Mouse (Mus musculus) myocyte (in vitro differentiated cells): ENCODE data around the gene Tex22. TPM values are rescaled to one million over a fixed set of nuclear protein-coding genes. Genes with fewer than 3 reads are reported as not detected.

ENCODE experiments used
- H3K27me3 ChIP-seq: one replicate; pipeline ENCODE4 v1.6.1; 2011; ENCODE audit not compliant: control insufficient read depth, insufficient read depth, insufficient read length
- H3K36me3 ChIP-seq: one replicate; pipeline ENCODE4 v1.6.1; 2011; ENCODE audit not compliant: control insufficient read depth, insufficient read depth
- H3K4me2 ChIP-seq: one replicate; pipeline ENCODE4 v1.6.1; 2011; ENCODE audit warnings: low read depth, control low read depth
- H3K4me3 ChIP-seq: one replicate; pipeline ENCODE4 v1.5.1; 2011; ENCODE audit warnings: mild to moderate bottlenecking, control low read depth, moderate library complexity
- H3K79me2 ChIP-seq: one replicate; pipeline ENCODE4 v1.6.1; 2011; ENCODE audit not compliant: control insufficient read depth, insufficient read depth
- H3ac ChIP-seq: one replicate; pipeline ENCODE4 v1.6.1; 2011; ENCODE audit not compliant: control insufficient read depth, insufficient read length
- CEBPB ChIP-seq: IDR thresholded peaks from 2 replicates; pipeline ENCODE4 v1.6.1; 2011; ENCODE audit warnings: mild to moderate bottlenecking, moderate library complexity; ENCODE audit not compliant: poor library complexity, insufficient read depth, severe bottlenecking
- E2F4 ChIP-seq: IDR thresholded peaks from one replicate; pipeline ENCODE4 v1.6.1; 2011; ENCODE audit warnings: mild to moderate bottlenecking, control low read depth, moderate library complexity; ENCODE audit not compliant: insufficient read depth
- MAX ChIP-seq: IDR thresholded peaks from one replicate; pipeline ENCODE4 v1.6.1; 2011; ENCODE audit warnings: low read depth, mild to moderate bottlenecking, control low read depth
- MYOD1 ChIP-seq, 3 experiments: IDR thresholded peaks; one replicate each; pipeline ENCODE4 v1.6.1; 2011; ENCODE audit warnings: control low read depth in 2 of 3, low read depth in 2 of 3, mild to moderate bottlenecking in 2 of 3, moderate library complexity in 1 of 3; ENCODE audit not compliant: insufficient read length in 2 of 3, control insufficient read depth in 1 of 3
- MYOG ChIP-seq, 3 experiments: IDR thresholded peaks; one replicate each; pipeline ENCODE4 v1.6.1; 2011; ENCODE audit warnings: control low read depth in 2 of 3, low read depth in 2 of 3, mild to moderate bottlenecking in 2 of 3; ENCODE audit not compliant: insufficient read length in 2 of 3, control insufficient read depth in 1 of 3, insufficient read depth in 1 of 3
- POLR2A ChIP-seq: IDR thresholded peaks from one replicate; pipeline ENCODE4 v1.6.1; 2011; ENCODE audit warnings: low read depth, mild to moderate bottlenecking, control low read depth, moderate library complexity; ENCODE audit not compliant: insufficient read length
- POLR2AphosphoS2 ChIP-seq: IDR thresholded peaks from one replicate; pipeline ENCODE4 v1.6.1; 2011; ENCODE audit warnings: low read depth, control low read depth; ENCODE audit not compliant: insufficient read length
- REST ChIP-seq: IDR thresholded peaks from one replicate; pipeline ENCODE4 v1.6.1; 2011; ENCODE audit warnings: mild to moderate bottlenecking, control low read depth, moderate library complexity; ENCODE audit not compliant: insufficient read depth, insufficient read length
- SRF ChIP-seq: IDR thresholded peaks from one replicate; pipeline ENCODE4 v1.6.1; 2011; ENCODE audit warnings: low read depth; ENCODE audit not compliant: control insufficient read depth, insufficient read length
- TCF12 ChIP-seq: IDR thresholded peaks from one replicate; pipeline ENCODE4 v1.6.1; 2011; ENCODE audit warnings: mild to moderate bottlenecking, control low read depth; ENCODE audit not compliant: poor library complexity, insufficient read depth, severe bottlenecking
- TCF3 ChIP-seq: IDR thresholded peaks from one replicate; pipeline ENCODE4 v1.6.1; 2011; ENCODE audit warnings: low read depth, control low read depth; ENCODE audit not compliant: insufficient read length
- USF1 ChIP-seq: IDR thresholded peaks from one replicate; pipeline ENCODE4 v1.6.1; 2011; ENCODE audit warnings: low read depth, mild to moderate bottlenecking, control low read depth, moderate library complexity
- polyA plus RNA-seq: library from polyadenylated mRNA; unstranded; fragments of >200 nt; fragmentation: generic; extraction: Trizol; gene quantifications from one replicate; pipeline ENCODE4 v1.2.1, GENCODE M21; 2012; ENCODE audit warnings: missing spikeins

Gene Tex22
- polyA plus RNA-seq, 1 experiment, result 0.11 TPM

- Histone ChIP-seq H3K79me2 (no peaks in the 10 kb centered on the region), H3ac (no peak overlapping the region), H3K4me2 (no peak overlapping the region), H3K36me3 (peaks cover 58% of the 10 kb centered on the region), H3K27me3 (no peaks in the 10 kb centered on the region), H3K4me3 (no peak overlapping the region)
- TF ChIP-seq TCF12 (no peak), REST (no peak), TCF3 (no peak), USF1 (no peak), E2F4 (no peak), MYOG (IDR thresholded peaks at IDR 0.05; ENCODE audit: control insufficient read depth in 1 of 3, insufficient read depth in 1 of 3, insufficient read length in 2 of 3, low read depth in 2 of 3) (no peak), CEBPB (no peak), POLR2AphosphoS2 (no peak), MYOD1 (IDR thresholded peaks at IDR 0.05; ENCODE audit: control insufficient read depth in 1 of 3, insufficient read length in 2 of 3, low read depth in 2 of 3) (no peak)
Measured at GRCm38 (mm10) chr12:113069389-113069788, 4.9 kb upstream of the Tex22 start.

DNA sequence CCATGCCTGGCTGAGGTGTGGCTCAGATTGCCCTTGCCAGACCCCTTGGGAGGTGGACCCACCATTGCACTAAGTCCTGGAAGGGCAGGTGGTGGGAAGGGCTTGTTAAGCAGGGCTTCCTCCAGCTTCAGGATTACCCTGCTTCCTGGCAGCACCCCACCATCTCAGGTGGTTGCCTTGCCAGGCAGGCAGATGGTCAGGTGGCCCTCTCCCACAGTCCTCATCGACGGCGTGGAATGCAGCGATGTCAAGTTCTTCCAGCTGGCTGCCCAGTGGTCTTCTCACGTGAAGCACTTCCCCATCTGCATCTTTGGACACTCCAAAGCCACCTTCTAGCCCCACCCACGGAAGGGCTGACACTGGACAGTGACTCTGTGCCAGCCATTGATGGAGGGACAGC is 3.0 kb upstream of the Tex22 start:
- Histone ChIP-seq H3K4me3 (no peak overlapping the region), H3K79me2 (no peaks in the 10 kb centered on the region), H3K27me3 (no peaks in the 10 kb centered on the region), H3K36me3 (peaks cover 56% of the 10 kb centered on the region), H3ac (no peak overlapping the region), H3K4me2 (no peak overlapping the region)
- TF ChIP-seq TCF3, result no peak
- peak in 2 of 3 experiments; percentile 19 to 51 for TF ChIP-seq MYOG (IDR thresholded peaks at IDR 0.05; ENCODE audit: control insufficient read depth in 1 of 3, insufficient read depth in 1 of 3, insufficient read length in 2 of 3, low read depth in 2 of 3)
- TF ChIP-seq POLR2AphosphoS2, result peak; percentile 45

DNA sequence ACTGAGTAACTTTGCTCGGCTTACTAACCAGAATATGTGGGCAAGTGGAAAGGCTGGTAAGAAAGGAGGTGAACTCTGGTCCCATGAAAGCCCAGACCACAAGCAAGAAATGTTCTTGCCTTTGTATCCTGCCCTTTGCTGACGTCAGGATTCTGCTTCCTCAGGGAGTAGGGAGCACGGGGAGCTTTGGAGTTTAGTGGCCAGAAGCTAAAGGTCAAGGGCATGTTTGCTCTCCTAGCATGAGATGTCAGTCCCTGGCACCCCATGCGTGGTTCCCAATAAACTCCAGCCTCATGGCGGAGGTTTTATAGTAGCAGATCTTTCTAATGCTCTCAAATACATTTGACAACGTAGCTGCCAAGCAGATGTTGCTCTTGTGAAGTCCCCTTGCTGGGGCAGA is 2.5 kb upstream of the Tex22 start:
- H3K36me3 ChIP-seq, result peaks cover 55% of the 10 kb centered on the region
- no peak overlapping the region for H3ac ChIP-seq
- no peaks in the 10 kb centered on the region for H3K79me2 ChIP-seq
- no peak overlapping the region for H3K4me2 ChIP-seq
- H3K27me3 ChIP-seq, result no peaks in the 10 kb centered on the region
- TF ChIP-seq TCF12 (no peak), USF1 (no peak), E2F4 (no peak), POLR2A (no peak), MAX (no peak)
- no peak overlapping the region for H3K4me3 ChIP-seq

DNA sequence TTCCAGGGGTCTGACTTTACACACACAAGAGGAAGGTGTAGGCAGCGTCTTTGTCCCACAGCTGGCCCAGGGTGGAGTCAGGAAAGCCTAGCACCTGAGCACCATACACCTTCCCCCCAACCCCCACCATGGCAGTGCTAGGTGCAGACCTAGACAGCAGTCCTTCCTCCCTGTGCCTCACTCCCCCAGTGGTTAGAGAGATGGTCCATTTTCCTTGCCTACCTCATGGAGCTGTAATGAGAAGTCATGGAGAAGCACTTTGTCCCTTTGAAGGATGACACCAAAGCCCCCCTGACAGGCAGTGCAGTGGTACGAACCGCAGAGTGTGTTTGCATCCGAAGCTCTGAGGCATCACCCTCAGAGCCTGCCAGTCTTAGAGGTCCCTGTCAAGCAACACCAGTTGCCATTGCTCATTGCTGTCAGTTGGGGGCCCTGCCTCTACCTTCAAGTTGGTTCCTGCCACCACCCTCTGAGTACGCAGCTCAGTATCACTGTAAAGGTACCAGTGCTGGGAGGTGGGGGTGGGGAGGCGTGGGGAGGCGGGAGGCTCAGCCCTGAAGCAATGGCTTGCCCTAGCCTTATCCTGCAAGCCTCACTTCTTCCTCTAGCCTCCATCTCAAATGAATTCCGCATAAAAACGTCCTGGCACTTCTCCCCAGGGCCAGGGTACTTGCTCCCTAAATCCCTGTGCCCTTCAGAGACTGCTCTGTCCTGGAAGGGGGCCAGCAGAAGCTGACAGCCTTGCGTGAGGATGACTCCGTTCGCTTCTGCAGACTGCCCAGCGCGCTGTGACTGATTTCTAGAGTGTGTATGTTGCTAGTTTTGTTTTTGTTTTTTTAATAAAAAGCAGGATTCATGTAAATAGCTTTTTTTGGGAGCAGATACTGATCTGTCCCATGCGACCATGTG is 628 bp upstream of the Tex22 start:
- Histone ChIP-seq H3K79me2 (no peaks in the 10 kb centered on the region), H3K4me3 (no peak overlapping the region), H3K27me3 (no peaks in the 10 kb centered on the region), H3K4me2 (no peak overlapping the region), H3ac (no peak overlapping the region), H3K36me3 (peaks cover 43% of the 10 kb centered on the region)
- TF ChIP-seq SRF, result no peak
- no peak for TF ChIP-seq USF1
- no peak for TF ChIP-seq TCF12
- TF ChIP-seq POLR2AphosphoS2, result peak; percentile 17
- TF ChIP-seq E2F4, result no peak
- TF ChIP-seq TCF3, result no peak
- TF ChIP-seq MAX, result no peak

- no peak overlapping the region for H3K4me2 ChIP-seq
- H3K36me3 ChIP-seq, result peaks cover 29% of the 10 kb centered on the region
Measured at GRCm38 (mm10) chr12:113075063-113075454, 757 bp downstream of the Tex22 start.

More at GRCm38 (mm10) chr12:113075063-113075454, 757 bp downstream of the Tex22 start:
- H3K27me3 ChIP-seq, result no peaks in the 10 kb centered on the region
- H3ac ChIP-seq, result no peak overlapping the region
- no peaks in the 10 kb centered on the region for H3K79me2 ChIP-seq
- H3K4me3 ChIP-seq, result no peak overlapping the region
- TF ChIP-seq TCF3 (no peak), REST (no peak), E2F4 (no peak), MYOG (IDR thresholded peaks at IDR 0.05; ENCODE audit: control insufficient read depth in 1 of 3, insufficient read depth in 1 of 3, insufficient read length in 2 of 3, low read depth in 2 of 3) (no peak), TCF12 (no peak), POLR2AphosphoS2 (peak; percentile 63), POLR2A (peak; percentile 7)
